Mouse (Mus musculus) hindbrain, embryonic 16.5 days (tissue): ENCODE results near the gene Crct1. TPM values are rescaled to one million over a fixed set of nuclear protein-coding genes. Genes with fewer than 3 reads are reported as not detected.

Experiments
- ATAC-seq: fragments of 200-750 bp; cut with Nextera tagmentation; 2 replicates; pipeline ENCODE4 v1.8.0; 2017; ENCODE audit warnings: moderate TSS enrichment, moderate library complexity
- H3K27ac ChIP-seq: fragments of 300-500 bp; sonication (generic); 2 replicates; pipeline ENCODE4 v1.5.1; 2014; ENCODE audit warnings: low read depth, mild to moderate bottlenecking, control low read depth, low read length, moderate library complexity
- H3K27me3 ChIP-seq: fragments of 300-500 bp; sonication (generic); replicated peaks from 2 replicates; pipeline ENCODE4 v1.6.1; 2014; ENCODE audit warnings: low read length; ENCODE audit not compliant: control insufficient read depth, insufficient read depth
- H3K36me3 ChIP-seq: fragments of 300-500 bp; sonication (generic); 2 replicates; pipeline ENCODE4 v1.6.1; 2014; ENCODE audit warnings: mild to moderate bottlenecking, low read length, moderate library complexity, mixed read lengths; ENCODE audit not compliant: control insufficient read depth, insufficient read depth
- H3K4me1 ChIP-seq: fragments of 300-500 bp; sonication (generic); 2 replicates; pipeline ENCODE4 v1.6.1; 2014; ENCODE audit warnings: low read depth, low read length; ENCODE audit not compliant: control insufficient read depth, insufficient read depth
- H3K4me2 ChIP-seq: fragments of 300-500 bp; sonication (generic); 2 replicates; pipeline ENCODE4 v1.6.1; 2014; ENCODE audit warnings: mild to moderate bottlenecking, low read length, control low read depth, moderate library complexity
- H3K4me3 ChIP-seq: fragments of 300-500 bp; sonication (generic); 2 replicates; pipeline ENCODE4 v1.5.1; 2014; ENCODE audit warnings: mild to moderate bottlenecking, low read length, control low read depth, moderate library complexity
- H3K9ac ChIP-seq: fragments of 300-500 bp; sonication (generic); 2 replicates; pipeline ENCODE4 v1.6.1; 2014; ENCODE audit warnings: low read depth, mild to moderate bottlenecking, control low read depth, low read length, moderate library complexity
- H3K9me3 ChIP-seq: fragments of 300-500 bp; sonication (generic); 2 replicates; pipeline ENCODE4 v1.6.1; 2014; ENCODE audit warnings: mild to moderate bottlenecking, low read length, moderate library complexity; ENCODE audit not compliant: control insufficient read depth
- WGBS: fragments of 180-500 bp; shearing (Covaris S2); extraction: QIAGEN DNeasy Blood & Tissue Kit; methylation state at CpG from one replicate; pipeline ENCODE4 v1.1.7; 2014; 5-methylcytosine and 5-hydroxymethylcytosine counted together
- polyA plus RNA-seq: library from polyadenylated mRNA; unstranded; fragments of >200 nt; fragmentation: Nextera tagmentation; extraction: Ambion mirVana; gene quantifications from 2 replicates; pipeline ENCODE4 v1.2.1, GENCODE M21; 2015

Gene Crct1
- polyA plus RNA-seq, result 2.1 and 2.3 TPM in 2 replicates

GRCm38 (mm10) chr3:93015460-93016104 is at the start of gene Crct1:
Gene Crct1, minus strand, starts transcription at chr3:93015687.
- peak within 1 kb of the TSS; percentile 61 for H3K4me3 ChIP-seq
- H3K9ac ChIP-seq, result peak within 1 kb of the TSS; percentile 73
- ATAC-seq, result no peak; the same call in 1 of the 2 replicates
- H3K36me3 ChIP-seq, result no peaks in the 10 kb centered on the region
- 37% methylated on average over 4 of the region's 4 CpGs for WGBS
- peak within 1 kb of the TSS; percentile 36; the same call in 1 of the 2 replicates for H3K27ac ChIP-seq
- H3K4me1 ChIP-seq, result no peaks in the 10 kb centered on the region
- H3K27me3 ChIP-seq, result 0 out of 2 replicates have a peak, but pooled peaks cover 2% of the 10 kb centered on the region
- H3K9me3 ChIP-seq, result no peaks in the 10 kb centered on the region
- H3K4me2 ChIP-seq, result peak within 1 kb of the TSS; percentile 92

GRCm38 (mm10) chr3:93052826-93053474 is 37.5 kb upstream of the Crct1 start:
- Histone ChIP-seq H3K27me3 (no peaks in the 10 kb centered on the region), H3K9me3 (no peaks in the 10 kb centered on the region), H3K27ac (no peak overlapping the region), H3K4me1 (no peaks in the 10 kb centered on the region), H3K9ac (no peak overlapping the region), H3K4me2 (no peak overlapping the region), H3K4me3 (no peak overlapping the region), H3K36me3 (no peaks in the 10 kb centered on the region)
- no peak for ATAC-seq
- 52% methylated on average over 10 of the region's 10 CpGs for WGBS

- ATAC-seq, result no peak
- Histone ChIP-seq H3K36me3 (no peaks in the 10 kb centered on the region), H3K4me1 (no peaks in the 10 kb centered on the region), H3K9ac (no peak overlapping the region), H3K9me3 (no peaks in the 10 kb centered on the region), H3K27ac (no peak overlapping the region), H3K4me3 (no peak overlapping the region), H3K27me3 (no peaks in the 10 kb centered on the region), H3K4me2 (no peak overlapping the region)
- 87% methylated on average over 1 of the region's 1 CpGs for WGBS
Measured at GRCm38 (mm10) chr3:93050182-93050581, 34.7 kb upstream of the Crct1 start.

- H3K27ac ChIP-seq, result no peak overlapping the region
- H3K4me3 ChIP-seq, result no peak overlapping the region
- peak; percentile 98 for ATAC-seq
- WGBS, result 53% methylated on average over 5 of the region's 5 CpGs
- no peak overlapping the region for H3K4me2 ChIP-seq
- no peaks in the 10 kb centered on the region for H3K4me1 ChIP-seq
- no peaks in the 10 kb centered on the region for H3K9me3 ChIP-seq
- no peaks in the 10 kb centered on the region for H3K27me3 ChIP-seq
- H3K9ac ChIP-seq, result no peak overlapping the region
- no peaks in the 10 kb centered on the region for H3K36me3 ChIP-seq
Measured at GRCm38 (mm10) chr3:93031450-93031849, 16.0 kb upstream of the Crct1 start.

GRCm38 (mm10) chr3:93025486-93025885 is 10.0 kb upstream of the Crct1 start:
- ATAC-seq, result no peak
- H3K4me3 ChIP-seq, result no peak overlapping the region
- H3K27ac ChIP-seq, result no peak overlapping the region
- no peaks in the 10 kb centered on the region for H3K27me3 ChIP-seq
- 83% methylated on average over 2 of the region's 2 CpGs for WGBS
- H3K4me2 ChIP-seq, result no peak overlapping the region
- H3K9me3 ChIP-seq, result no peaks in the 10 kb centered on the region
- H3K9ac ChIP-seq, result no peak overlapping the region
- no peaks in the 10 kb centered on the region for H3K36me3 ChIP-seq
- no peaks in the 10 kb centered on the region for H3K4me1 ChIP-seq

GRCm38 (mm10) chr3:93023411-93024184 is 8.1 kb upstream of the Crct1 start:
- Histone ChIP-seq H3K4me3 (no peak overlapping the region), H3K27ac (no peak overlapping the region), H3K4me2 (no peak overlapping the region), H3K4me1 (no peaks in the 10 kb centered on the region), H3K36me3 (no peaks in the 10 kb centered on the region), H3K9ac (no peak overlapping the region), H3K27me3 (no peaks in the 10 kb centered on the region), H3K9me3 (no peaks in the 10 kb centered on the region)
- no peak for ATAC-seq
- WGBS, result 84% methylated on average over 3 of the region's 3 CpGs

DNA sequence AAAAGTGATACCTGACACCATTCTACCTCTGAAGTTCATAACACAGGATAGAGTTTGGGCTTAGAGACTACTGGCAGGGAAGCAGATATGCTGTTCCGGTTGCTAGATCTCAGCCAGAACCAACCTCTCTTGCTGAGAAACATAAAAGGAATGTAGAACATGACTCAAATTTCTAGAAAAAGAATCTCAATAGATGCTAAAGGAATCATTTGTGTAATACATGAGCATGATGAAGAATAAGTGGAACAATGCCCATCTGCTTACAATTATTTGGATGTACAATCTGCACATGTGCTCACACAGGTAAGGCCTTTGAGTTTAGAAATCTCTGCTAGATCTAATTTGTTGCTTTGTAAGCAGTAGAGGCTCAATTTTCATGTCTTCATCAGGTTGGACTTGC is 5.7 kb upstream of the Crct1 start:
- H3K9ac ChIP-seq, result no peak overlapping the region
- 93% methylated on average over 1 of the region's 1 CpGs for WGBS
- H3K27ac ChIP-seq, result no peak overlapping the region
- H3K4me3 ChIP-seq, result no peak overlapping the region
- no peak overlapping the region for H3K4me2 ChIP-seq
- no peaks in the 10 kb centered on the region for H3K4me1 ChIP-seq
- no peaks in the 10 kb centered on the region for H3K36me3 ChIP-seq
- H3K27me3 ChIP-seq, result no peaks in the 10 kb centered on the region
- no peaks in the 10 kb centered on the region for H3K9me3 ChIP-seq
- ATAC-seq, result no peak

DNA sequence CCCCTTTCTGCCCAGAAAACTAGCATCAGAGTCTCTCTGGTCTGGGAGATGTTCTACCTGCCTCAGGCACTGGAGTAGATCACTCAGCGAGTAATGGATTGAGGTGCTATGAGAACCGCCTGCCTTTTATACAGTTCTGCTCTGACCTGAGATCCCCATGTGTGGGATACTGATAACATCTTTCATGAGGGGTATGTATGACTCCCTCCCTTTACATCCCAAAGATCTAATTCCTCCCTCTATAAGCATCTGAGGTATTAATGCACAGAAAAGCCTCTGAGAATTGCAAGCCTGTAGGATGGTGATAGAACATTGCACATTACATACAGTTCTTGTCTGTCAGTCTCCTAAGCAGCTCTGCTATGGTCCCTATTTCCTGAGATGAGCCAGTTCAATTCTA is 3.5 kb upstream of the Crct1 start, which contains the start of gene Lce1m:
Gene Lce1m, minus strand, starts transcription at position 101 of the 400 bp plus-strand sequence.
- 97% methylated on average over 2 of the region's 2 CpGs for WGBS
- no peak within 1 kb of the TSS for H3K4me2 ChIP-seq
- H3K4me3 ChIP-seq, result no peak within 1 kb of the TSS
- H3K9ac ChIP-seq, result no peak within 1 kb of the TSS
- H3K4me1 ChIP-seq, result no peaks in the 10 kb centered on the region
- H3K27ac ChIP-seq, result no peak within 1 kb of the TSS
- H3K27me3 ChIP-seq, result 0 out of 2 replicates have a peak, but pooled peaks cover 2% of the 10 kb centered on the region
- ATAC-seq, result no peak
- no peaks in the 10 kb centered on the region for H3K36me3 ChIP-seq
- no peaks in the 10 kb centered on the region for H3K9me3 ChIP-seq

GRCm38 (mm10) chr3:93014871-93015270 is 616 bp downstream of the Crct1 start:
- Histone ChIP-seq H3K27ac (no peak overlapping the region), H3K4me2 (peak overlapping the region; percentile 92), H3K36me3 (no peaks in the 10 kb centered on the region), H3K4me1 (no peaks in the 10 kb centered on the region), H3K9me3 (no peaks in the 10 kb centered on the region), H3K9ac (peak overlapping the region; percentile 73), H3K4me3 (peak overlapping the region; percentile 61), H3K27me3 (0 out of 2 replicates have a peak, but pooled peaks cover 2% of the 10 kb centered on the region)
- 18% methylated on average over 5 of the region's 5 CpGs for WGBS
- ATAC-seq, result peak; percentile 44; the same call in 1 of the 2 replicates
